Mouse (Mus musculus) layer of hippocampus, adult 8-10 months (tissue): Measurements from ENCODE around the gene Lrch1. TPM values are rescaled to one million over a fixed set of nuclear protein-coding genes. Genes with fewer than 3 reads are reported as not detected.

Experiments used
- DNase-seq, 2 experiments: peaks; one replicate each; pipeline ENCODE4 v3.0.0; 2022; ENCODE audit warnings: low spot score in 2 of 2
- total RNA-seq, 4 experiments: library from RNA; stranded (reverse); gene quantifications; 2 replicates each; pipeline ENCODE4 v1.2.4; 2022

Lrch1 gene
- total RNA-seq, 4 experiments from 2014 or later: 14.8 to 43.1 (median 18.3) TPM

DNA sequence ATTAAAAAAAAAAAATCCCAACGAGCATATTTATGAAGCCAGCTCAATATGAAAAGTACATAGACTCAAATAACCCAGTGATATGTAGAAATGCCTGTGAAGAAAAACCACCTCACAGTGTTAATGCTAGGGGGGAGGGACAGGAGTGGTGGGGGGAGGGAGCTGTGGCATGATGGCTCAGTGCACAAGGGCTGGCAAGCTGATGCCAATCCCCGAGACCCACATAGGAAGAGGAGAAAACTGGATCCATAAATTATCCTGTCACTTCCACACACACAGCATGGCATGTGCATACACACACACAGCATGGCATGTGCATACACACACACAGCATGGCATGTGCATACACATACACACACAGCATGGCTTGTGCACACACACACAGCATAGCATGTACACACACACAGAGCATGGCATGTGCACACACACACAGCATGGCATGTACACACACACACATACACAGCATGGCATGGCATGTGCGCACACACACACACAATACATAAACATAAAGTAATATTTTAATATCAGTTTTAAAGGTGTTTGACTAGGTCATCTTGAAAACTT, 54.5 kb downstream of the Lrch1 start:
- DNase-seq: no peak

- DNase-seq: no peak
These were observed 58.4 kb downstream of the Lrch1 start for GRCm38 (mm10) chr14:74889304-74889703.

DNA sequence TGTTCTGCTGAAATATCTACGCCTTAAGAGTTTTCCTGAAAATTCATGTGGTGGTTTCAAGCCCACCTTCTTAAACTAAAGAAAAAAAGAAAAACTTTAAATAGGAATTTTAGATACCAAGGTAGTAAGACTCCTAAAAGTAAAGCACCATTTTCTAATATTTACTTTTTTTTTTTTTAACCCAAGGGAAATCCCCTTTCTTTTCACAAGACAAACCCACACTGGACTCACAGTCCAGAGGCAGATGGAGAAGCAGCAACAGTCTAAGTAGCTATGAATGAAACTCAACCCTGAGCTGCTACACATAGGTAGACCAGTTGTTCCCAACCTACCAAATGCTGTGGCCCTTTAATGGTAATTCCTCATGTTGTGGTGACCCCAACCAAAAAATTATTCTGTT, 59.6 kb downstream of the Lrch1 start:
- DNase-seq: no peak

- DNase-seq: no peak
These were observed 61.2 kb downstream of the Lrch1 start for GRCm38 (mm10) chr14:74886453-74886852.

GRCm38 (mm10) chr14:74884920-74885319, 62.8 kb downstream of the Lrch1 start:
- no peak for DNase-seq

GRCm38 (mm10) chr14:74884024-74884680, 63.5 kb downstream of the Lrch1 start:
- DNase-seq: peak; percentile 70 to 76

GRCm38 (mm10) chr14:74883204-74883603, 64.5 kb downstream of the Lrch1 start:
- peak in 1 of 2 experiments; percentile 45 for DNase-seq

GRCm38 (mm10) chr14:74882754-74883153, 64.9 kb downstream of the Lrch1 start:
- no peak for DNase-seq

- DNase-seq: no peak
These were observed 66.8 kb downstream of the Lrch1 start for GRCm38 (mm10) chr14:74880868-74881267.

DNA sequence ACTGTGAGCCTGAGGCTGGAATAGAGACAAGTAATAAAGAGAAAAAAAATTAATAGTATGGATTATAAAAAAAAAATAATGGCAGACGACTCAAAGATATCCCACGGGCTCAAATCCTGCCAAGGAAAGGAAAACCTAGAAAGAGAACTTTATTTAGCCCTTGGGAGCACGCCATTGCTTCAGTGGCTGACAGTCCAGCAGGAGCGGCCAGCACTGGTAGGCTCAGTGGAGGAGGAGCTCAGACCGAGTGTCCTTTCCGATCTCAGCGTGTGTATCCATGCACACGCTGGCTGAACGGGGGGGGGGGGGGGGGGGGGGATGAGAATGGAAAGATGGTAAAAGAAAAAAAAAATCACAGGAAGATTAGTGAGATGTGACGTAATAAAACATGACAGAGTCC, 68.2 kb downstream of the Lrch1 start:
- no peak for DNase-seq

GRCm38 (mm10) chr14:74877287-74877686, 70.4 kb downstream of the Lrch1 start:
- no peak for DNase-seq

- no peak for DNase-seq
These were observed 76.5 kb downstream of the Lrch1 start for GRCm38 (mm10) chr14:74871220-74871619.

DNA sequence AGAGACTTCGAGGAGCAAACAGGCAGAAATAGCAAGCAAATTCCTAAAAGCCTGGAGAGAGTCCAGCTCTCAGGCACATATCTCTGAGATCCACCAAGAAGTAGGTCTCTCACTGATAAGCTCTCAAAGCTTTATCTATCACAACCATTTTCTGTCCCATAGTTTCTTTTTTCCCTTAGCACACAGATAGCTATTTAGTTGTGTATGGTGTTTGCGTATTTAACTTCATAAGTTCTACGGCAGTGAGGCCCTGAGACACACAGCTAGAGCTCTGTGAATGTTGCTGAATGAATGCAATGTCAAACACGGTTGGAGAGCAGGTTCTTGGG, 78.8 kb downstream of the Lrch1 start:
- DNase-seq: no peak

DNA sequence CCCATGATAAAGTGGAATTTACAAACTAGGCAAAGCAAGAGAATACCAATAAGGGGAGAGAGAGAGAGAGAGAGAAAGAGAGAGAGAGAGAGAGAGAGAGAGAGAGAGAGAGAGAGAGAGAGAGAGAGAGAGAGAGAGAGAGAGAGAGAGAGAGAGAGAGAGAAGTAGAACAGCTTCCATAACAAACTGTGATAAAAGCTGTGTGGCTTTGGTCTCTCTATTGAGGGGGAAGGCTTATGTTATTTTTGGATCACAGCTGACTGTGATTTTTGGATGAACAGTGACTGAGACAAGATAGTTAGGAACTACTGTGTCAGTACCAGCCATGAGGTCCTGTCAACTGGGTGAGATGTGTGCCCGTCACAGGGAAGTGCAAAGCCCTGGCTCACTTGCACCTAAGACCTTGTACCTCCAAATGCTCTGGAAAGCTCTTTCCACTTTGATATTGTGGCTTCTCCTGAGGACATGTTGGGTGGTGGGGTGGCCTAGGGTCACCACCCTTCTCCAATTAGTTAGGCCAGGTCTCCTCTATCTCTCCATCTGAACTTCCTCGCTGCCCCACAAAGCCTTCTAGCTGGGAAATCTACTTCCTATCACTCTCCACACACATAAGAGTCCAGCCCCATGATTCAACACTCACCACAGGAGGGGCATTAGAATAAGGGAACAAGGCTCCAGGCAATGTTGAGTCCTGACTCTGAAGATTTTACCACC, 79.3 kb downstream of the Lrch1 start:
- DNase-seq: no peak

DNA sequence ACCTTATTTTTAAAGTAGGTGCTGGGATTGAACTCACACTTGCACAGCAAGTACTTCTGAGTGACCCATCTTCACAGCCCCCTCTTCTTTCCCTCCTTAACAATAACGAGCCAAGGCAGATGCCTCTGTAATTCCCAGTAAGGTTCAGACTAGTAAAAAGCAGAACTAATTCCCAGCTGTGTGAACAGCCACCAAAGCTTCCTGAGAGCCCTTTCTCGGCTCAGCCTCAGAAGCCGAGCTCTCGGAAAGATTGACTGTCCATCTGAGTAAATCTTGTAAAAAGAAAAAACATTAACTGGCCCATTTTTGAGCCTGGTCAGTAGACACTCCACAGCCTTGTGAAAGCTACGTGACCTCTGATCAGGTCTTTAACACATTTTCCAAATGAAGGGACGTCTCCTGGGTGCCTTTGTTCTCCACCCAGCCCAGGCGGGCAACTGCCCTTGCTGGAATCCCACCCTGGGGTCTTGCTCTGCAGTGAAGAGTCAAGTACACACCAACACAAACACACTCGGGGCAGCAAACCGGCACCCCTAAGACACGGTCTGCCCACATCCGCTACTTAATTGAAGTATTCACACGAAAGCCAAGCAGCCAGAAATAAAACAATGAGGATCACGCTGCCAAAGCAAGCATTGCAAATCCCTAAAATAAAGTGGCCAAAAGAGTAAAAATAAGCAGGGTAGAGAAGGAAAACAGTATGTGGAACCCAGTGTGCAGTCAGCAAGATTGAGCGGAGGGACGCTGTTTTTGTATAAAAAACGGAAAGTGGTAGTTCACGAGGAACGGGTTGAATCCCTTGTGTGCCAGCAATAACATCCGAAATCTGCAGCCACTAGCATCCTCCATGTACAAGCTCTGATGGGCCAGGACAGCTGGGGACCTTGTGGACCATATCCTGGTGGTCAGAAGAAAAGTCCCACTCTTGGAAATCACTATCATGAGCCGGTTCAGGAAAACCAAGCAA, 80.3 kb downstream of the Lrch1 start:
- no peak for DNase-seq

DNA sequence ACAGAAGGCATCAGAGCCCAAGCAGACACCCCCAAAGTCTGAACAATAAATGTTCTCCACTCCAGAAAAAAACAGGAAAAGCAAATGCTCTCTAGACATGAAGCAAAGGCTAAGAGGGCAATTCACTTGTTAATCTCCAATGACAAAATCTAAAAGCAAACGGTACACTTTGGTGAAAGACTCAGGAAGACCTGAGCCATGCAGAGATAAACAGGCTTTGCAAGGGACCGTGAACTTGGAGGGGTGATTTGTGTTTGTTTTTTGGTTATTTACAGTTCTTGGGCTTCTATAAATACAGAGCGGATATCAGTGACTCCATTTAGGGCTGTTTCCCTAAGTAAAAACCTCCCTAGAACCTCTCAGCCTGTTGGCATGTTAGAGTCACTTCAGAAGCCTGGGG, 81.9 kb downstream of the Lrch1 start:
- no peak for DNase-seq

GRCm38 (mm10) chr14:74864805-74865483, 82.7 kb downstream of the Lrch1 start:
- DNase-seq: no peak

DNA sequence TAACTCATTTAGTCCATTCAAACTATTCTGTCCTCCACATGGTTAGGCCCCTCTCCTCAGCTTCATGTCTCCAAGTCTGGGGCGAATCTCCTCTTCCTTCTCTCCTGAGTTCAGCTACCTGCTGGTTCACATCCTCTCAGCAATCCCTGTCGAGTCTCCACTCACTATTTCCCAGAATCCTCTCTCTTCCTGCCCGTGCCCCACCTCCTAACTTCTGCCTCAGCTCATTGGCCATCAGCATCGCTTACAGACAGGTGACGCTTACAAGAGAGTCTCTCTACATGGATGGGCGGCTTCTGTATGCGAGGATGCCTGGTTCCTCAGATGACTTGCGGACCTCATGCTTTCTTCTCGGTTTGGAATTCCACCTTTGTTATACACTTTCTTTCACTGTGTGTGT, 86.2 kb downstream of the Lrch1 start:
- no peak for DNase-seq

- no peak for DNase-seq
These were observed 88.5 kb downstream of the Lrch1 start for GRCm38 (mm10) chr14:74859154-74859553.

DNA sequence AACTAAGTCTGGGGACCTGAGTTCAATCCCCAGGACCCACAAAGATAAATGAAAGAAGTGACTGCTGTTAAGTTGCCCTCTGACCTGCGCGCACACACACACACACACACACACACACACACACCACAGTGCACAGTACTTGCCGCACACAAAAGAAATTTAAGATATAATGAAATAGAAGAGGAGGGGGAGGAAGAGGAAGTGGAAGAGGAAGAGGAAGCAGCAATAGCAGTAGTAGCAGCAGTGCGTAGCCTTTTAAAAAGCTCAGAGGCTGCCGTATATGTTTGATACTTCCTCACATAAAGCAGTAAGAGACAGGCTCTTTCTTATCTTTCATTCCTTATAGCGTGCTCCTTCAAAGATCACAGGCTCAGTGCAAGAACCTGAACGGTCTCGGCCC, 92.2 kb downstream of the Lrch1 start:
- DNase-seq: no peak

- no peak for DNase-seq
These were observed 93.9 kb downstream of the Lrch1 start for GRCm38 (mm10) chr14:74853759-74854100.
